Mouse (Mus musculus): ENCODE data around the gene Agap1. TPM values are rescaled to one million over a fixed set of nuclear protein-coding genes. Genes with fewer than 3 reads are reported as not detected.

The Agap1 gene
- polyA plus RNA-seq, 1 experiment from 2014 or later = 72.2 TPM

DNA sequence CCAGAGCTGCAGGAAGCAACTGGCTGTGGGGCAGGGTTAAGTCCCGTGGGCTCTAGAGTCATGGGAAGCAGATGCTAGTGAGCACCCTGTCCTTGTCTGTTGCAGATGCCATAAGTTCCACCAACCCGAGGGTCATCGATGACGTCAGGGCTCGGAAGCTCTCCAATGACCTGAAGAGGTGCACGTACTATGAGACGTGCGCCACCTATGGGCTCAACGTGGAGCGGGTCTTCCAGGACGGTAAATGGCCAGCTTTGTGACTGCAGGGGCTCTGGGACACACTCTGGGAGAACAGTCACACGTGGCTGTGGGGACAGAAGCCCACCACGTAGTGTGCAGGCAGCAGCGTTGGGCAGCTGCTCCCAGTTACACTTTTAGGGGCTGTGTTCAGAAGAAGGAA, 179.4 kb downstream of the Agap1 start:
- no peak for DNase-seq (ENCODE audit: low spot score)
- H3K9me3 ChIP-seq (ENCODE audit: control insufficient read depth, low read length) = no peaks in the 10 kb centered on the region
- no peak overlapping the region for H3K4me3 ChIP-seq (replicated peaks; ENCODE audit: low read length)
- no peaks in the 10 kb centered on the region for H3K27me3 ChIP-seq (ENCODE audit: control insufficient read depth, insufficient read depth, low read length)
- peaks cover 58% of the 10 kb centered on the region for H3K36me3 ChIP-seq (replicated peaks; ENCODE audit: control insufficient read depth, insufficient read depth)
- no peak overlapping the region for H3K9ac ChIP-seq
- no peak for ATAC-seq (ENCODE audit: low FRiP score)
- no peaks in the 10 kb centered on the region for H3K4me1 ChIP-seq (replicated peaks; ENCODE audit: control insufficient read depth, insufficient read depth, low read length)
- no peak overlapping the region for H3K27ac ChIP-seq
- WGBS = 75% methylated on average over 14 of the region's 14 CpGs
- H3K4me2 ChIP-seq (replicated peaks) = no peak overlapping the region

DNA sequence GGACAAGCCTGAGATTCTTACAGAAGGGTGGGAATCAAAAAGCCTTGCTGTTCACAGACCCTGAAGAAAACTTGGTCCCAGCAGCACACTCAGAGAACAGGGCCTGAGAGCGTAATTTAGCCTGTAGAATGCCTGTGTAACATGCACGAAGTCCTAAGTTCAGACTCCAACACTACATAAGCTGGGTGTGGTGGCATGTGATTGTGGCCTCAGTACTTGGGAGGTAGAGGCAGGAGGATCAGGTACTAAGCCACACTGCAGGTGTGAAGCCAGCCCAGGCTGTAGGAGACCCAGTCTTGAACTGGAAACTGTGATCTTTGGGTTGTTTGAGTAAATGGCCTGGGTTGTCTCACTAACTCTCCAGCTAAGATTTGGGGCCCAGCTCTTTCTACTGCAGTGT, 180.5 kb downstream of the Agap1 start:
- no peaks in the 10 kb centered on the region for H3K27me3 ChIP-seq (ENCODE audit: control insufficient read depth, insufficient read depth, low read length)
- H3K27ac ChIP-seq = no peak overlapping the region
- peaks cover 48% of the 10 kb centered on the region for H3K36me3 ChIP-seq (replicated peaks; ENCODE audit: control insufficient read depth, insufficient read depth)
- DNase-seq (ENCODE audit: low spot score) = no peak
- no peaks in the 10 kb centered on the region for H3K4me1 ChIP-seq (replicated peaks; ENCODE audit: control insufficient read depth, insufficient read depth, low read length)
- no peak overlapping the region for H3K9ac ChIP-seq
- no peak overlapping the region for H3K4me2 ChIP-seq (replicated peaks)
- WGBS = 95% methylated on average over 2 of the region's 2 CpGs
- no peaks in the 10 kb centered on the region for H3K9me3 ChIP-seq (ENCODE audit: control insufficient read depth, low read length)
- no peak overlapping the region for H3K4me3 ChIP-seq (replicated peaks; ENCODE audit: low read length)
- ATAC-seq (ENCODE audit: low FRiP score) = no peak

DNA sequence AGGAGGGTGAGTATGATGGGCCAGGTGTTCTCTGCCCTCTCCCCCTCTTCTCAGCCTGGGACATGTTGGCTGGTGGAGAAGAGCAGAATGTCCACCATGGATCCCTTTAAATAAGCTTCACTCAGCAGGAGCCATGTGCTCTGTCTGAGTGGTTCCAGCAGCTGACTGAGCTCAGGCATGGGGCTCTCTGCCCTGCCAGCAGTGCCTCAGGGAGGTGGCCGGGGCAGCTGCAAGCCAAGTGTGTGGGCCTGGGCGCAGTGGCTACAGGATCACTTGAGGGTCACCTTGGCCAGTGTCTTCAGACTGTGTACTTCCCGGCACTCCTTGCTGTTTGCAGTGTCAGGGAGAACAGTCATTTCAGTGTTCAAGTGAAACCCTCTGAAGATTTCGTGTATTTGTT, 183.1 kb downstream of the Agap1 start:
- no peak overlapping the region for H3K27ac ChIP-seq
- 96% methylated on average over 4 of the region's 4 CpGs for WGBS
- H3K9me3 ChIP-seq (ENCODE audit: control insufficient read depth, low read length) = no peaks in the 10 kb centered on the region
- no peak overlapping the region for H3K4me2 ChIP-seq (replicated peaks)
- no peak overlapping the region for H3K9ac ChIP-seq
- H3K4me1 ChIP-seq (replicated peaks; ENCODE audit: control insufficient read depth, insufficient read depth, low read length) = peaks cover 15% of the 10 kb centered on the region; the same call in 1 of the 2 replicates
- no peak overlapping the region for H3K4me3 ChIP-seq (replicated peaks; ENCODE audit: low read length)
- DNase-seq (ENCODE audit: low spot score) (no peak), ATAC-seq (ENCODE audit: low FRiP score) (no peak)
- peaks cover 39% of the 10 kb centered on the region for H3K36me3 ChIP-seq (replicated peaks; ENCODE audit: control insufficient read depth, insufficient read depth)
- H3K27me3 ChIP-seq (ENCODE audit: control insufficient read depth, insufficient read depth, low read length) = no peaks in the 10 kb centered on the region

DNA sequence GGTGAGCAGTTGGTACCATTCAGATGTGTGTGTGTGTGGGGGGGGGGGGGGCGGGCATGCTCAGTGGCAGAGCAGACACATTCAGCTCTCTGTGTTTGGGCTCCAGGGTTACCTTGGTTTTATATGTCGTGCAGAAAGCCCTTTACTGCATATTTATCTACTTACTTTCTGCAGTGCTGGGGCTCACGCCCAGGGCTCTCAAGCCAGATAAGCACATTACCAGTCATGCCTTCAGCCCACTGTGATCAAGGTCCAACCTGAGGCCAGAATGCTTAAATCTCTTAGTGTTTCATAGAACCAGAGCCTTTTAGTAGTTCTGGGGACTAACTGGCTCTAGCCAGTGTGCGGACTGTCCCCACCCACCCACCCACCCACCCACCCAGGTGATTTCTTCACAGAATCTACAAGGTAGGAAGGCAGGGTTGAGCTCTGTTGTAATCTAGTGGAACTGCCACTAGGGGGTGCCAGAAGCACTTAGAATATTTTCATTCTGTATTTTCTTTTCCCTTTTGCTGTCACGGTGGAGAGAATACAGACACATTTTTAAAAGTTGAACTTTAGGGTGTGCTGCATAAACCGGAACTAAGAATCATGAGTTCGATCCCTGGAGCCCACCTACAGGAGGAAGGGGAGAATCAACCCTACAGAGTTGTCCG, 189.0 kb downstream of the Agap1 start:
- peaks cover 16% of the 10 kb centered on the region for H3K36me3 ChIP-seq (replicated peaks; ENCODE audit: control insufficient read depth, insufficient read depth)
- H3K4me2 ChIP-seq (replicated peaks) = no peak overlapping the region
- H3K4me1 ChIP-seq (replicated peaks; ENCODE audit: control insufficient read depth, insufficient read depth, low read length) = peaks cover 20% of the 10 kb centered on the region; the same call in 1 of the 2 replicates
- WGBS = 74% methylated on average over 8 of the region's 8 CpGs
- H3K27ac ChIP-seq = no peak overlapping the region
- no peaks in the 10 kb centered on the region for H3K9me3 ChIP-seq (ENCODE audit: control insufficient read depth, low read length)
- DNase-seq (ENCODE audit: low spot score) = peak; percentile 79
- H3K9ac ChIP-seq = no peak overlapping the region
- no peak for ATAC-seq (ENCODE audit: low FRiP score)
- no peaks in the 10 kb centered on the region for H3K27me3 ChIP-seq (ENCODE audit: control insufficient read depth, insufficient read depth, low read length)
- no peak overlapping the region for H3K4me3 ChIP-seq (replicated peaks; ENCODE audit: low read length)

DNA sequence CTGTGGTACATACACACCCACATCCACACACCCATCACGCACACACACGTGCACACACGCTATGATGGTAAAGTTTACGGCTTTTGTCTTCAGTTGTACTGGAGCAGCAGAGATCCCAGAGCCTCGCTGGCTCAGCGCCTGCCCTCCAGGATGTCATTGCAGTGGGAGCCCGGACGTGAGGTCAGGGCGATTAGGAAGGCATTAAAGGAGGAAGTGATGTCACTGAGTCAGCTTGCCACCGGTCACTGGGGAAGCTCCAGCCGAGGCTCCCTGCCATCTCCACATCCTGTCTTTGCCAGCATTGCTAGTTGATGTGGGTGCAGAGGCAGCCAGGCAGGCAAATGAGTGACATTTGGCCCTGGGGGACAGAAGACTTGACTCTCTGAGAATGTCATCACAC, 189.5 kb downstream of the Agap1 start:
- DNase-seq (ENCODE audit: low spot score) (no peak), ATAC-seq (ENCODE audit: low FRiP score) (no peak)
- Histone ChIP-seq H3K27me3 (ENCODE audit: control insufficient read depth, insufficient read depth, low read length) (no peaks in the 10 kb centered on the region), H3K27ac (no peak overlapping the region), H3K9ac (no peak overlapping the region), H3K36me3 (replicated peaks; ENCODE audit: control insufficient read depth, insufficient read depth) (peaks cover 16% of the 10 kb centered on the region), H3K4me1 (replicated peaks; ENCODE audit: control insufficient read depth, insufficient read depth, low read length) (peaks cover 20% of the 10 kb centered on the region; the same call in 1 of the 2 replicates), H3K4me2 (replicated peaks) (no peak overlapping the region), H3K4me3 (replicated peaks; ENCODE audit: low read length) (no peak overlapping the region), H3K9me3 (ENCODE audit: control insufficient read depth, low read length) (no peaks in the 10 kb centered on the region)
- WGBS = 82% methylated on average over 11 of the region's 11 CpGs

DNA sequence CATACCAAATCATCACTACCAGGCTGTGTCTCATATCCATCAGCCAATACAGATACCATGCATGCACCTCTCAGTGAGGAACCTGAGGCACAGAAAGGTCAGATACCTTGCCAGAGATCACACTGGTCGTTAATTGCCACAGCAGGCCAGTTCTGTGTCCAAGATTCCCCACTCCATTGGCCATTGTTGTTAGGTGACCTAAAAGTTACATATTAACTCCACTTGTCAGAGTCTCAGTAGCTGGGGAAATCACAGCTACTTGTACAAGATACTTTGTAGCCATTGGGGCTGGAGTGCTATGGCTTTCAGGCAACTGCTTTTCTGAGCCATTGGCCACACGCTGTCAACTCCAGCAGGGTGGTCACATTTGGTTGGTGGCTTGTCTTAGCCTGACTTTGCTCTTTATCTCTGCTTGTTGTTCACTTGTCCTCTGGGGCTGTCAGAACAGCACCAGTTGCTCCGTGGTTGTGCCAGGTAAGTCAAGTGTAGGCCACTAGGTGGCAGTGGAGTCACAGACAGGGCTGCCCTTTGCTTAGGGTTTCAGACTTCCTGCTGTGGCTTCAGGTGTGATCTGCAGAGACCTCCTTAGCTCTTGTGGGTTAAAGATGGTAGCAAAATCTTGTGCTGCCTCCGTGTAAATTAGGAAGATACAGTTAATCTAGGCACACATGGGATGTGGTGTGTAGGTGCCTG, 191.9 kb downstream of the Agap1 start:
- H3K27ac ChIP-seq = no peak overlapping the region
- H3K27me3 ChIP-seq (ENCODE audit: control insufficient read depth, insufficient read depth, low read length) = no peaks in the 10 kb centered on the region
- H3K4me2 ChIP-seq (replicated peaks) = no peak overlapping the region
- ATAC-seq (ENCODE audit: low FRiP score) (peak; percentile 40; the same call in 1 of the 2 replicates), DNase-seq (ENCODE audit: low spot score) (peak; percentile 83)
- no peak overlapping the region for H3K4me3 ChIP-seq (replicated peaks; ENCODE audit: low read length)
- 19% methylated on average over 4 of the region's 4 CpGs for WGBS
- H3K4me1 ChIP-seq (replicated peaks; ENCODE audit: control insufficient read depth, insufficient read depth, low read length) = peaks cover 16% of the 10 kb centered on the region; the same call in 1 of the 2 replicates
- peaks cover 16% of the 10 kb centered on the region; the same call in 1 of the 2 replicates for H3K36me3 ChIP-seq (replicated peaks; ENCODE audit: control insufficient read depth, insufficient read depth)
- no peaks in the 10 kb centered on the region for H3K9me3 ChIP-seq (ENCODE audit: control insufficient read depth, low read length)
- no peak overlapping the region for H3K9ac ChIP-seq

DNA sequence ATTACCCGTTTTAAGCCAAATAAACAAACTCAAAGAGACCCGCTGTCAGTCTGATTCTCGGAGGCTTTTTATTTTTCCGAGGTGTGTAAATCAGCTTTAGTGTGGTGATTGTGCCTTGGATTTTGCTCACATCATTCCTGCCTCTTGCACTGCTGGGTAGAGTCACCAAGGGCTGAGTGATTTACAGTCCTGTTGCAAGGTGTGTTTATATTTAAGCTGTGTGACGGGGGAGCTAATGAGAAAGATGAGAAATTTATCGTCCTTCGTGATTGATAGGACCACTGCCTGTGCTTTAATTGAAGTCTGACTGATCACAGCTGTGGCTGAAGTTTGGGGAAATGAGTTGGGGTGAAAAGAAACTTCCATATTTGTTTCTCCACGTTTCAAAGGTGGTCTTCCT, 192.9 kb downstream of the Agap1 start:
- no peak overlapping the region for H3K4me3 ChIP-seq (replicated peaks; ENCODE audit: low read length)
- 0 out of 2 replicates have a peak, but pooled peaks cover 7% of the 10 kb centered on the region for H3K4me1 ChIP-seq (replicated peaks; ENCODE audit: control insufficient read depth, insufficient read depth, low read length)
- whole genome bisulfite sequencing = 78% methylated on average over 8 of the region's 8 CpGs
- ATAC-seq (ENCODE audit: low FRiP score) (no peak), DNase-seq (ENCODE audit: low spot score) (no peak)
- no peak overlapping the region for H3K9ac ChIP-seq
- no peak overlapping the region for H3K4me2 ChIP-seq (replicated peaks)
- H3K27ac ChIP-seq = no peak overlapping the region
- H3K9me3 ChIP-seq (ENCODE audit: control insufficient read depth, low read length) = no peaks in the 10 kb centered on the region
- H3K27me3 ChIP-seq (ENCODE audit: control insufficient read depth, insufficient read depth, low read length) = no peaks in the 10 kb centered on the region
- H3K36me3 ChIP-seq (replicated peaks; ENCODE audit: control insufficient read depth, insufficient read depth) = peaks cover 16% of the 10 kb centered on the region; the same call in 1 of the 2 replicates

DNA sequence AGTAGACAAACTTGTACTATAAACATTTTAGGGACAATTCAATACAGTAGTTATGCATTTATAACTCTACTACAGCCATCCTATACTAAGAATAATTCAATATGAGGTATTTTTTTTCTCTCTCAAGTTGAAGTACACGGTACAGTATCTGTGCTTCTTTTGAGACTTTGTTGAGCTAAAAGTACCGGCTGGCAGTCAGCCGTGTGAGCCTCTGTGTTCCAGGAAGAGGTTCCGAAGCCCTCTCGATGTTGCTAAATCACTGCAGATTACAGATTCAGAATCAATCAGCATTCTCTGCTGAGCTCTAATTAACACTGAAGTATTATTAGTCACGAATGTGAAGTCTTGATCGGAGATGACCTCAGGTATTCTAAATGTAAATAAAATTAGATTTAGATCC, 196.0 kb downstream of the Agap1 start:
- H3K9me3 ChIP-seq (ENCODE audit: control insufficient read depth, low read length) = no peaks in the 10 kb centered on the region
- 0 out of 2 replicates have a peak, but pooled peaks cover 5% of the 10 kb centered on the region for H3K4me1 ChIP-seq (replicated peaks; ENCODE audit: control insufficient read depth, insufficient read depth, low read length)
- no peak overlapping the region for H3K4me2 ChIP-seq (replicated peaks)
- H3K27me3 ChIP-seq (ENCODE audit: control insufficient read depth, insufficient read depth, low read length) = no peaks in the 10 kb centered on the region
- DNase-seq (ENCODE audit: low spot score) (no peak), ATAC-seq (ENCODE audit: low FRiP score) (no peak)
- H3K27ac ChIP-seq = no peak overlapping the region
- H3K4me3 ChIP-seq (replicated peaks; ENCODE audit: low read length) = no peak overlapping the region
- 73% methylated on average over 7 of the region's 7 CpGs for WGBS
- no peak overlapping the region for H3K9ac ChIP-seq
- H3K36me3 ChIP-seq (replicated peaks; ENCODE audit: control insufficient read depth, insufficient read depth) = no peaks in the 10 kb centered on the region

DNA sequence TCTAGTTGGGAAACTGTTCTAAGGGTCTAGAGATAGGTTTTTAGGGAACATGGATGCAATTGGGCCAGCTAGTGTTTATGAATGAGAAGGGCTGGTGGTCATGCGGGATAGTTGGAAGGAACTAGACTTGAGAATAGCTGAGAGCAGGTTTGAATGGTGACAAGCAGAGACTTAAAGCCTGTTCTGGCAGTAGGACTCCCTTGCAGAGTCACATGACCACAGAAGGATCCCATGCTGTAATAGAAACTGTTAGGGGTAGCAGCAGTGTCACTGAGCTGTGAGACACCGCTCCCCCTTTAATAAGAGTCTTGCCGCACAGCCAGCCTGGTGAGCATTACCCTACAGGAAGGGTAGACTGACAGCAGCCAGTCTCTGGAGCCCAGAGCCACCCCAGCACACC, 201.6 kb downstream of the Agap1 start:
- Histone ChIP-seq H3K36me3 (replicated peaks; ENCODE audit: control insufficient read depth, insufficient read depth) (no peaks in the 10 kb centered on the region), H3K4me3 (replicated peaks; ENCODE audit: low read length) (no peak overlapping the region), H3K4me2 (replicated peaks) (no peak overlapping the region), H3K9me3 (ENCODE audit: control insufficient read depth, low read length) (no peaks in the 10 kb centered on the region), H3K4me1 (replicated peaks; ENCODE audit: control insufficient read depth, insufficient read depth, low read length) (peaks cover 15% of the 10 kb centered on the region; the same call in 1 of the 2 replicates), H3K9ac (no peak overlapping the region), H3K27me3 (ENCODE audit: control insufficient read depth, insufficient read depth, low read length) (no peaks in the 10 kb centered on the region), H3K27ac (no peak overlapping the region)
- WGBS = 75% methylated on average over 3 of the region's 3 CpGs
- DNase-seq (ENCODE audit: low spot score) (no peak), ATAC-seq (ENCODE audit: low FRiP score) (no peak)

Measured in hindbrain, embryonic 14.5 days (tissue).